Mouse (Mus musculus) forebrain, postnatal 0 days (tissue): Measurements from ENCODE around the gene Abi3bp. TPM values are rescaled to one million over a fixed set of nuclear protein-coding genes. Genes with fewer than 3 reads are reported as not detected.

Experiments
- ATAC-seq: fragments of 200-750 bp; cut with Nextera tagmentation; 2 replicates; pipeline ENCODE4 v1.8.0; 2017; ENCODE audit warnings: mild to moderate bottlenecking, moderate library complexity
- DNase-seq: peaks from one replicate; pipeline ENCODE4 v3.0.0-alpha.2; 2015
- H3K27ac ChIP-seq: fragments of 300-500 bp; sonication (generic); 2 replicates; pipeline ENCODE4 v1.5.1; 2014; ENCODE audit warnings: low read depth, mild to moderate bottlenecking, antibody characterized with exemption, low read length, moderate library complexity, mixed read lengths
- H3K27me3 ChIP-seq: fragments of 300-500 bp; sonication (generic); 2 replicates; pipeline ENCODE4 v1.6.1; 2014; ENCODE audit warnings: mild to moderate bottlenecking, low read length, mixed read lengths; ENCODE audit not compliant: insufficient read depth
- H3K36me3 ChIP-seq: fragments of 300-500 bp; sonication (generic); 2 replicates; pipeline ENCODE4 v1.6.1; 2014; ENCODE audit warnings: mild to moderate bottlenecking, moderate library complexity; ENCODE audit not compliant: insufficient read depth
- H3K4me1 ChIP-seq: fragments of 300-500 bp; sonication (generic); 2 replicates; pipeline ENCODE4 v1.6.1; 2014; ENCODE audit warnings: antibody characterized with exemption; ENCODE audit not compliant: insufficient read depth
- H3K4me2 ChIP-seq: fragments of 300-500 bp; sonication (generic); 2 replicates; pipeline ENCODE4 v1.6.1; 2014; ENCODE audit warnings: low read depth, mild to moderate bottlenecking, moderate library complexity
- H3K4me3 ChIP-seq: fragments of 300-500 bp; sonication (generic); 2 replicates; pipeline ENCODE4 v1.5.1; 2014; ENCODE audit warnings: low read depth, low read length, mixed read lengths
- H3K9ac ChIP-seq: fragments of 300-500 bp; sonication (generic); 2 replicates; pipeline ENCODE4 v1.6.1; 2014; ENCODE audit warnings: mild to moderate bottlenecking
- H3K9me3 ChIP-seq: fragments of 300-500 bp; sonication (generic); 2 replicates; pipeline ENCODE4 v1.6.1; 2016; ENCODE audit warnings: low read length
- CTCF ChIP-seq: sonication (generic); IDR thresholded peaks from 2 replicates; pipeline ENCODE4 v1.5.1; 2016; ENCODE audit warnings: antibody characterized with exemption, control low read depth, low read depth
- WGBS: fragments of 180-500 bp; shearing (Covaris S2); extraction: QIAGEN DNeasy Blood & Tissue Kit; methylation state at CpG from one replicate; pipeline ENCODE4 v1.1.7; 2014; 5-methylcytosine and 5-hydroxymethylcytosine counted together
- polyA plus RNA-seq: library from polyadenylated mRNA; unstranded; fragments of >200 nt; fragmentation: Nextera tagmentation; extraction: Ambion mirVana; gene quantifications from 2 replicates; pipeline ENCODE4 v1.2.1, GENCODE M21; 2015
- total RNA-seq: library from RNA; depleted of rRNA; stranded (reverse); fragments of >200 nt; gene quantifications from 2 replicates; pipeline ENCODE4 v1.2.3, GENCODE M21; 2014

Abi3bp gene
- total and polyA plus RNA-seq, 2 experiments from 2014 or later: 0.64 to 1.2 TPM

DNA sequence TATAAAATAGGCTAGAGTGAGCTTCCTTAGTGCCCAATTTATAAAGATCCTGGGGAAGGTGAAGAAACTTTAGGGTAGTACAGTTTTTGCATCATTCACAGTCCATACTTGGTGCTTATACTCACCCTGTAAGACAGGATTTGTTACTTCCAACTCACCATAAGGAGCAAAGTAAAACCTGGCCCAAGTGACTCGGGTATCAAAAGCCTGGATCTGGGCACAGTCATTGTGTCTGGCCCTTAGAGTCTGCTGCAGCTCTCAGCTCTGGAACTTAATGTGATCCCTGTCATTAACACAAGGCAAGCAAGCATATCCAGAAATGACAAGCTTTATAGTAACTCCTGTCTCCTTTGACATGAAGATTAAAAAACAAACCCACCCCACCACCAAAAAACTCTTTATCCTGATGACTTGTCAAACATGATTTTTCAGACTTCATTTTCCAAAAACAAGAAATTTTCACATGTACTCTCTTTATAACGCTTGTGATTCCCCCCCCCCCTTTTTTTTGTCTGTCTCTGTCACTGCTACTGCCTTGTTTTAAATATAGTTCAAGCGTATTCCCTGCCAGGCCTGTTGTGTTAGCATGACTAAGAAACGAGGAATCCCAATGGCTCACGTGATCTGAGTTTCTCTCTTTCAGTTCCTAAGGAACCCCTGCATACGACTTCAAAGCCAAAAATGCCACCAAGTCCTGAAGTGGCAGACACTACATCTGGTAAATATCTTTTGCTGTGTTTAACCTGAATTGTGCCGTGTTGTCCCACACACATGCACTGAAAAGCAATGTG lies 168.9 kb downstream of the Abi3bp start:
- no peaks in the 10 kb centered on the region for H3K4me1 ChIP-seq
- no peak overlapping the region for H3K4me2 ChIP-seq
- no peak for TF ChIP-seq CTCF
- no peak overlapping the region for H3K27ac ChIP-seq
- no peak for DNase-seq
- 41% methylated on average over 7 of the region's 7 CpGs for WGBS
- no peaks in the 10 kb centered on the region for H3K36me3 ChIP-seq
- peak; percentile 79 for ATAC-seq
- H3K9ac ChIP-seq: no peak overlapping the region
- no peak overlapping the region for H3K4me3 ChIP-seq
- no peaks in the 10 kb centered on the region for H3K9me3 ChIP-seq
- H3K27me3 ChIP-seq: no peaks in the 10 kb centered on the region

DNA sequence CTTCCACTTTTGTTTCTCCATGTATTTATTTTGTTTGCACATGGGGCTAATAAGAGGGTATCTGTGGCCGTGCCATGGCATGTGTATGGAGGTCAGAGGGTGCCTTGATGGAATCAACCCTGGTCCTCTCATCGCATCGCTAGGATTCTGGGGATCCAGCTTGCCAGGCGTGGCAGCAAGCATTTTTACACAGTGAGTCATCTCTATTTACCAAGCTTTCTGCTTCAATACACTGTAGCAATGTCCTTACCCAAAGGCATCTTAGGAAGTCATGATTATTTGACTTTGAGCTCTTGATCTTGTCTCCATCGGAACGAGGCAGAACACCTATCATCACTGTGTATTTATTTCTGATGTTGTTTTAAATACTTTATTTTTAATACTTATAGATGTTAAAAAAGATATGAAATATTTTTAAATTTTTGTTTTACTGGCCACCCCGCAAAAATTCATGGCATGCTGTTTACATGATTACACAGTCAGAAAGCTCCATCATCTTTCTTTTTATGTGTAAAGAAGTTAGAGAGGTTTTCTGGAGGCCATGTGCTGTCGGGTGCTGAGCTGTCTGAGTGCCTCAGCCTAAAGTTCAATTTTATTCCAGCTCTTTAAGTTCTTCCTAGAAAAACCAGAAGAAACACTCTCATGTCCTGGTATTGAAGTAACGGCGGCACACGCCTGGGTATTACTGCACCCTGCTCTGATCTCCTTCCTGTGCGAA lies 177.7 kb downstream of the Abi3bp start:
- Histone ChIP-seq H3K4me1 (no peaks in the 10 kb centered on the region), H3K4me3 (no peak overlapping the region), H3K4me2 (no peak overlapping the region), H3K9ac (no peak overlapping the region), H3K9me3 (no peaks in the 10 kb centered on the region), H3K27me3 (no peaks in the 10 kb centered on the region), H3K27ac (no peak overlapping the region), H3K36me3 (no peaks in the 10 kb centered on the region)
- 84% methylated on average over 12 of the region's 12 CpGs for WGBS
- DNase-seq: no peak
- no peak for ATAC-seq
- no peak for TF ChIP-seq CTCF

DNA sequence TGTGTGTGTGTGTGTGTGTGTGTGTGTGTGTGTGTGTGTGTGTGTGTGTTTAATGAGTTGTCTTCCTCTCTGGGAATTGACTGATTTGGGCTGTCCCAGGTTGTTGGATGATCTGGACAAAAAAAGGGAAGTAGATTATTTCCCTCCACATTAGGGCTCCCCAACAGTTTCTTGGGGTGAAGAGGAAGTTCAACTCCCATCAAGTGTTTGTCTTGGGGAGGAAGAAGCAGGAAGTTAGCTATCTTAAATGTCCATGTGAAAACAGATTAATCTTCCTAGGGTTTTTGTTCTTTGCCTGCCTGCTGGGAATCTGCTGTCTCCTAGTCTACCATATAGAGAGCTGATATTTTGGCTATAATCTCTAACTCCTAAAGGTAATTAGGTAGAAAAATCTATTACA lies 181.2 kb downstream of the Abi3bp start:
- Histone ChIP-seq H3K36me3 (no peaks in the 10 kb centered on the region), H3K4me2 (no peak overlapping the region), H3K4me1 (no peaks in the 10 kb centered on the region), H3K9me3 (no peaks in the 10 kb centered on the region), H3K9ac (no peak overlapping the region), H3K4me3 (no peak overlapping the region), H3K27ac (no peak overlapping the region), H3K27me3 (no peaks in the 10 kb centered on the region)
- no peak for TF ChIP-seq CTCF
- no peak for DNase-seq
- ATAC-seq: no peak

DNA sequence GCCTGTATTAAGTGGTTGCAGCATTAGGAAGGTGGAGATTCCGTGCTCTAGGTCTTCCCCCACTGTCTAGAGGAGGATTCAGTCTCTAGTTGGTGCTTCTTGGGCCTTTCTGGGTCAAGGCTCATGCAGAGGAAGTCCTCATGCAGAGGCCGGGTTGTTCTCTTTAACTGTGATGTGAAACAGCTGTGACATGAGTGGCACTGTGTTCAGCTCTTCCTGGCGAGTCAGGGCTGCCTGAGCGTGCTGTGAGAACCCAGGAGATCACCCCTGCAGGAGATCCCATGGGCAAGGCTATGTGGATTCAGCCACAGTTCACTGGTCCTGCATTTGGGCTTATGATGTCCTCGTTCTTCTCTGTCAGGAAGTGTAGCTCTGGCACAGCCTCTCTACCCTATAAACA lies 191.8 kb downstream of the Abi3bp start:
- Histone ChIP-seq H3K9me3 (no peaks in the 10 kb centered on the region), H3K4me3 (no peak overlapping the region), H3K9ac (no peak overlapping the region), H3K27me3 (no peaks in the 10 kb centered on the region), H3K4me1 (no peaks in the 10 kb centered on the region), H3K27ac (no peak overlapping the region), H3K4me2 (no peak overlapping the region), H3K36me3 (no peaks in the 10 kb centered on the region)
- no peak for TF ChIP-seq CTCF
- DNase-seq (no peak), ATAC-seq (no peak)
- 86% methylated on average over 5 of the region's 5 CpGs for WGBS

DNA sequence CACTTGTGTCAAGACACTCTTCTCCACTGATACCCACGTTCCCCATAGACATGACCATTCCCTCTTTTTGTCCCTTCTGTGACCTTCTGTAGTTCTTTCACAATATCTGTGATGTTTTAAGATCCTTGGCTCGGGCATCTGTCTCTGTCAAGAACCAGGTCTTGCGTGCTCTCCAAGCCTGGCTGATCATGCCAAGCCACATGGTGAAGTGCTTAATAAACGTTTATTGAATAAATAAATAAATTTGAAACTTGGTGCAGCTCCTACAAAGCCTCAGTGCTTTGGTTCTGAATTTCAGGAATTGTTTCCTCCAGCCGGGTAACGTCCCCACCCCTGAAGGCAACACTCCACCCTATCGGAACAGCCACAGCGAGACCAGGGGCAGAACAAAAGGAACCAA lies 193.3 kb downstream of the Abi3bp start:
- Histone ChIP-seq H3K36me3 (no peaks in the 10 kb centered on the region), H3K9me3 (no peaks in the 10 kb centered on the region), H3K4me3 (no peak overlapping the region), H3K27ac (no peak overlapping the region), H3K4me1 (no peaks in the 10 kb centered on the region), H3K4me2 (no peak overlapping the region), H3K27me3 (no peaks in the 10 kb centered on the region), H3K9ac (no peak overlapping the region)
- no peak for ATAC-seq
- TF ChIP-seq CTCF: no peak
- DNase-seq: no peak
- WGBS: 79% methylated on average over 8 of the region's 8 CpGs

DNA sequence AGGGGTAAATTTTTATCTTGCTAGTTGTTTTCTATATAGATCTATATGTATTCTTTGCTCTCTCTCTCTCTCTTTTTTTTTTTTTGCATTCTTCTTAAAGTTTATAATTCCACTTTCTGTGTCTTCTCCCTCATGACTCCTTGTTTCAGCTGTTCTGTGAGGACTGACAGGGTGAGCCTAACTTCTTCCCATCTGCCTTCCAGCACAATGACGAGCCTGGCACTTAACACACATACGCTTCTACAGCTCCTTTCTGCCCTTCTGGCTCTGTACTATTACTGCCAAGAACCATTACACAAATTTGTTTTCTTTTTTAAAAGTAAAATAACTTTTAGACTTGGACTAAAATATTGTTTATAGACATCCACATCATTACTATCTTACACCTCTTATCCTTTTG lies 195.7 kb downstream of the Abi3bp start:
- no peaks in the 10 kb centered on the region for H3K27me3 ChIP-seq
- H3K36me3 ChIP-seq: no peaks in the 10 kb centered on the region
- TF ChIP-seq CTCF: no peak
- 57% methylated on average over 2 of the region's 2 CpGs for WGBS
- no peak overlapping the region for H3K4me2 ChIP-seq
- no peak overlapping the region for H3K9ac ChIP-seq
- H3K9me3 ChIP-seq: no peaks in the 10 kb centered on the region
- ATAC-seq (peak; percentile 78; the same call in 1 of the 2 replicates), DNase-seq (peak; percentile 13)
- no peak overlapping the region for H3K27ac ChIP-seq
- no peak overlapping the region for H3K4me3 ChIP-seq
- no peaks in the 10 kb centered on the region for H3K4me1 ChIP-seq

DNA sequence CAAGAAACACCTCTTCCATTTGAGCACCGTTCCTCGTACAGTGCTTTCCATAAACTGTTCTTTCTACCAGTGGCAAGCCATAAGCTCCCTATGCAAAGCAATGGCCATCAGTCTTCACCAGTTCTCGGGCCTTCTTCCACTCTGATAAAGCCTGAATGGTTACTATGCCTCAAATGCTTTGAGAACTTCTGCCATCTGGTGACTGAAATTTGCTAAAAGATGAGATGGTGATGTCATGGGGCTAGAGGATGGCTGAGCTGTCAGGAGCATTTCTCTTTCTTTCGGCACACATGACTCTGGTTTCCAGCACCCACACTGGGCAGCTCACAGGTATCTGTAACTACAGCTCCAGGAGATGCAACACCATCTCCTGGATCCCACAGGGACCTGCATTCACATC lies 199.5 kb downstream of the Abi3bp start:
- no peak overlapping the region for H3K4me3 ChIP-seq
- no peak overlapping the region for H3K27ac ChIP-seq
- peak; percentile 64 for DNase-seq
- peak; percentile 70 for TF ChIP-seq CTCF
- no peaks in the 10 kb centered on the region for H3K9me3 ChIP-seq
- H3K27me3 ChIP-seq: no peaks in the 10 kb centered on the region
- H3K4me2 ChIP-seq: no peak overlapping the region
- no peak overlapping the region for H3K9ac ChIP-seq
- 71% methylated on average over 4 of the region's 4 CpGs for WGBS
- H3K36me3 ChIP-seq: no peaks in the 10 kb centered on the region
- ATAC-seq: peak; percentile 89
- H3K4me1 ChIP-seq: no peaks in the 10 kb centered on the region
